Mouse (Mus musculus) bone marrow, adult 2 months (tissue): ENCODE data around the gene Pabpn1l.

ENCODE experiments used
- CTCF ChIP-seq: fragments of 200-500 bp; IDR thresholded peaks from 2 replicates; pipeline ENCODE4 v1.5.1; 2011; ENCODE audit warnings: low read length, control low read depth; ENCODE audit not compliant: control insufficient read depth, insufficient read depth
- POLR2A ChIP-seq: fragments of 200-500 bp; IDR thresholded peaks from 2 replicates; pipeline ENCODE4 v1.6.1; 2011; ENCODE audit warnings: low read depth, mild to moderate bottlenecking, control low read depth, low read length, borderline replicate concordance; ENCODE audit not compliant: control insufficient read depth

DNA sequence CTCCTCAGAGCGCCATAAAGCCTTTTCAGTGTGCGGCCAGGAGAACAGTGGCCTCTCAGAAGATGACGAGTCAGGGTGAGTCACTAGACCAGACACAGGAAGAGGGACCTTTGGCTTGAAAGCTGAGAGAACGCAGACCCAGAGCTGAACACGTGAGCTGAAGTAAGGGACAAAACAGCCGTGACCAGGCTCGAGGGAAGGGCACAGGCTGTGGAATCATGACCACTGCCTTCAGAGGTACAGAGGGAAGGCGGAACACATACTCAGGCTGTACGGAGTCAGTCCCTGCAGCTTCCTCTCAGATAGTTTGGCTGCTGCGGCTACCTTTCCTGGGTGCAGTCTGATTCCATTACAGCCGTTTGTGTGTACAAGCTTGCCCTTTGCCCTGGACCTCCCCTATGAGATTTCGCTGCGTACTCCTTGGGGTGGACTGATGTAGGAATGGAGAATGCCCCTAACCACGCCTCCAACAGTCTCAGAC lies 37.1 kb downstream of the Pabpn1l start:
- no peak for TF ChIP-seq POLR2A
- no peak for TF ChIP-seq CTCF
